Mouse (Mus musculus) ES-Bruce4 (cell line): ENCODE results near the gene Tbc1d13.
A peak's percentile ranks its signal among the peaks of the same experiment; 100 is the strongest.

ENCODE experiments used
- CTCF ChIP-seq: IDR thresholded peaks from one replicate; pipeline ENCODE4 v1.8.1; 2011; ENCODE audit warnings: low read depth, low read length
- EP300 ChIP-seq: IDR thresholded peaks from 2 replicates; pipeline ENCODE4 v1.6.1; 2011; ENCODE audit warnings: low read depth, low read length; ENCODE audit not compliant: insufficient read depth
- POLR2A ChIP-seq: IDR thresholded peaks from one replicate; pipeline ENCODE4 v1.8.1; 2011; ENCODE audit warnings: low read length; ENCODE audit not compliant: insufficient read depth

GRCm38 (mm10) chr2:30175897-30176296 is 42.4 kb downstream of the Tbc1d13 start:
- TF ChIP-seq POLR2A (no peak), CTCF (peak; percentile 58), EP300 (no peak)
